Mouse (Mus musculus) WW6 (cell line): ENCODE results near the gene Crisp1.

ENCODE experiments used
- DNase-seq: peaks from one replicate; pipeline ENCODE4 v3.0.0-alpha.2; 2013; ENCODE audit warnings: low read depth, low spot score

The Crisp1 gene

GRCm38 (mm10) chr17:40319062-40319461 lies at the start of gene Crisp1:
Crisp1 (minus strand) TSS chr17:40319207.
- DNase-seq = no peak

GRCm38 (mm10) chr17:40342497-40343009 lies 23.5 kb upstream of the Crisp1 start:
- DNase-seq = no peak

GRCm38 (mm10) chr17:40285435-40285834 lies 33.6 kb downstream of the Crisp1 start:
- no peak for DNase-seq

GRCm38 (mm10) chr17:40275519-40275918 lies 43.5 kb downstream of the Crisp1 start:
- DNase-seq = no peak

GRCm38 (mm10) chr17:40274906-40275470 lies 44.0 kb downstream of the Crisp1 start:
- DNase-seq = no peak

GRCm38 (mm10) chr17:40252487-40252886 lies 66.5 kb downstream of the Crisp1 start:
- no peak for DNase-seq
